Mouse (Mus musculus) lung, postnatal 4 days (tissue): ENCODE measurements around the gene Manbal.
"Not testable (repeated sequence)": the region's sequence is repeated elsewhere in the genome, so short reads cannot be mapped to it uniquely, and the experiment has no call there.

Experiments used
- DNase-seq, 2 experiments: peaks; one replicate each; pipeline ENCODE4 v3.0.0; 2021

Manbal gene

DNA sequence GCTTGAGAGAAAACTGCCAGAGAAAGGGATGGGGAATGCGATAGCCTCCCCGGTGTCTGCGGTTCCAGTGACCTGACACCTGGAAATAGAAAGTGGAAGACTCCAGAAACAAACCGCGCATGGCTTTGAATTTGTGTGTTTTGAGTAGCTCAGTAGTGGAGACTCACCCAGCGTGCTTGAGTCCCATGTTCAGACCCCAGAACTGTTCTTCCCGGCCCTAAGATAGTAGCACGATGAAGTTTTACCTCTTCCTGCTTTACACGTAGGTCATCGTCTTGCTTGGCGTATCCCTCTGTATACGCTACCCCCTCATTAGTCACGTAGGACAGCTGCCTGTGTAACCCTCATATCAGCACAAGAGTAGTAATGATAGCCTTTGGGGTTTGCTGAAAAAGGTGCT, 597 bp downstream of the Manbal start:
- no peak for DNase-seq

DNA sequence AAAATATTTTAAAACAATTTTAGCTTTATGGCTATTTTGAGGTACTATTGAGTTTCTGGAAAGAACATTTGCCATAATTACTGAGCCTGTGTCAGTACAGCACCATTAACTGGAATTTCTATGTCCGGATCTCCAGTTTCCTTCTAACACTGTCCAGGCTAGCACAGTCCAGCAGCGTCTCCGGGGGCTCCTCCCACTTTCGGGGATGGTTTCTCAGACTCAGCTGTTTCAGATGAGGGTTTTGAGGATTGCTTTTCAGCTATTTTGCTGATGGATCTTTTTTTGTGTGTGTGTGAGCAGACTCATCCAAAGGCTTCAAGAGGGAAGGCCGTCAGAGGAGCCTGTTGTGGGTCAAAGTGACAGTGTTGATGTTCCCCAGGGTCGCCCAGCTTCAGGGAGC, 4.3 kb downstream of the Manbal start:
- no peak for DNase-seq

DNA sequence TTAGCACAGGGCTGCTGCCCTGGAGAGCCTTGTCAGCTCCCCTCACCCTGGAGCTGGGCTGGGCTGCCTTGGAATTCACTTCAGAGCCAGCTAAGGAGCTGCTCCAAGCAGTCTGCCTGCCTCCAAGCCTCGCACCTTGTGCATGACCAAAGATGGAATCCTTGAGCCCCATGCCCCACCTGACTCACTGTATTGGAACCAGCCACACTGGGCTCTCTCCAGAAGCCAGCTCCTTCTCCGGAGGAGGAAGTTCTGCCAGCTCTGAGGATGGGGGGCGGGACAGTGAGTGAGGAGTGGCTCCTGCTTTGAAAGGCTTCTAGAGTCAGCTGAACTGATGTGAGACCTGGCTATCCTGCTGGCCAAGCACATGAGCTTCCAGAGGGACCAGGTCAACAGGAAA, 6.3 kb downstream of the Manbal start:
- peak; percentile 53 to 80 for DNase-seq

DNA sequence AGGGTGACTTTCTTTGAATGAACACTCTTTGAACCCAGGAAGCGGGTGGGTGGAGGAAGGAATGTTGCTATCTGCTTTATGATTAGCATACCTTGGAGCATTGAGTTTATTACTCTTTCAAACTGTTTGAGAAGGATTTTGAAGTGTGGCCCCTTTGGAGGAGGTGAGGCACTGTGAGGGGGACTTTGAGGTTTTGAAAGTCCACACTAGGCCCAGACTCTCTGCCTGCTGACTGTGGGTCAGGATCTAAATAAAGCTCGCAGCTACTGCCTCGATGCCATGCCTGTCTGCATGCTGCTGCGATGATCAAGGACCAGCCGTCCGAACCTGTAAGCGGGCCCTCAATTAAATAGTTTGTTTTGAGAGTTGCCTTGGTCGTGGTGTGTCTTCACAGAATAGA, 7.7 kb downstream of the Manbal start:
- no peak for DNase-seq

DNA sequence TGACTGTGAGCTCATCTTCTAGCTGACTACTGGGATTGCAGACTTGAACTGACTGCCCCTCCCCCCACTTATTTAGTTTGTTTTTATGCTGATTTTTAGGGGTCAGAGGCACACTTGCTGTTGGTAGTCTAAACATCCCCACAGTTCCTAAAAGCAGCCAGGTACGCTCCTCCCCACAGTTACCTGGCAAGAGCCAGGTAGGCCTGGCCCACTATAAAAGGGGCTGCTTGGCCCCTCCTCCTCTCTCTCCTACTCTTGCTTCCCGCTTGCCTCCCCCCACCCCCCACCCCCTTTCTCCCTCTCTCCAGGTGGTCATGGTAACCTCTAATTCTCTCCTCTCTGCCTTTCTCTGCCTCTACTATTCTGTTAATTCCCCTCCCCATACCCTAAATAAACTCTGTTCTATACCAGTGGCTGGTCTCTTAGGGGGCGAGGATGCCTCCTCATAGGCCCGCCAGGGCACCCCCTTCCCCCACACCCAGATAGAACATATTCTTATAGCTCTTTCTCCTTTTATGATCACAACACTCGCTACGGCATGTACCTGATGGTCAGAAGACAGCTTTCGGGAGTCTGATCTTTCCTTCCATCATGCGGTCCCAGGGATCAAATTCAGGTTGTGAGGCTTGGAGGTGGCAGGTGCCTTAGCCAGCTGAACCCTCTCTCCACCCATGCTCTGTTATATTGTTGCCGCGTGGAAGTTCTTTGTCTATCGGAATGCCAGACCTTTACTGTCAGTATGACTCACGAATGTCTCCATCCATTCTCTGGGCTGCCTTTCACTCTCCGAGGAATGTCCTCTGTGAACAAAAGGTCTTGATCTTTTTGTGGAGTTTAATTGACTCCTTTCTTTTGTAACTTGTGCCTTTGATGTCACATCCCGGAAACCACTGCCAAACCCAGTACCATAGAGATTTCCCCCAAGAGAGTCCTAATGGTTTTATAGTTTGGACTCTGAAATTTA, 8.7 kb downstream of the Manbal start:
- no peak for DNase-seq

DNA sequence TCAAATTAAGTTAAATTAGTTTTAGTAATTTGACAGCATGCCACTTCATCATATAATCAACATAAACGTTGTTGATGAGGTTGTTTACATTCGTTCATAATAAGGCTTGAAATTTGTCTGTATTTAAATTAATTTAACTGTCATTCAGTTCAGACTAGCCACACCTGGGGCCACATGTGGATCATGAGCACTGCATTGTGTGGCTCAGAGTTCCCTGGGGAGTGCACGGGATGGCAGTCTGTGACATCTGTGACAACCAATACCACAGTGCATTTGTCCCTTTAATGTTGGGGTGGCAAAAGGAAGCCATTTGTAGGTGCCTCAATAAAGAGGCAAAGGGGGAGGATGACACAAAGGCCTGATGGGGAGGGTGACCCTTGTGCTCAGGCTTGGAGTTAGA, 9.6 kb downstream of the Manbal start:
- no peak for DNase-seq

DNA sequence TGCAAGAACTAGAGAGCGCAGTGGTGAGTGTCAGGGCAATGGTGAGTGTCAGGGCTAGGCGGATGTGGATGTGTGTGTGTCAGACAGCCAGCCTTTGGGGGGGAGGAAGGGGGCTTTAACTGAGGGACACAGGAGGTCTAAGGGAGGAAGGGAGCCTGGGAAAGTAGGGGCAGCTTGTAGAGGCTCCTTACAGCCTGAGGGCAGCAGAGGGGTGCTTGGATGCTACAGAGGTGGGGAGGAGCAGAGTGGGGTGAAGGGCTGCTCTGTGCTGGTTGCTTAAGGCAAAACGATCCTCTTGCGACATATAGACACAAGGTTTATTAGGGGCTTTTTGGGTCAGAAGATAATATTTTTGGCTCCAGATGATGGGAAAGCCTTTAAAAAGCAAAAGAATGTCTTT, 17.4 kb downstream of the Manbal start:
- DNase-seq: no peak

DNA sequence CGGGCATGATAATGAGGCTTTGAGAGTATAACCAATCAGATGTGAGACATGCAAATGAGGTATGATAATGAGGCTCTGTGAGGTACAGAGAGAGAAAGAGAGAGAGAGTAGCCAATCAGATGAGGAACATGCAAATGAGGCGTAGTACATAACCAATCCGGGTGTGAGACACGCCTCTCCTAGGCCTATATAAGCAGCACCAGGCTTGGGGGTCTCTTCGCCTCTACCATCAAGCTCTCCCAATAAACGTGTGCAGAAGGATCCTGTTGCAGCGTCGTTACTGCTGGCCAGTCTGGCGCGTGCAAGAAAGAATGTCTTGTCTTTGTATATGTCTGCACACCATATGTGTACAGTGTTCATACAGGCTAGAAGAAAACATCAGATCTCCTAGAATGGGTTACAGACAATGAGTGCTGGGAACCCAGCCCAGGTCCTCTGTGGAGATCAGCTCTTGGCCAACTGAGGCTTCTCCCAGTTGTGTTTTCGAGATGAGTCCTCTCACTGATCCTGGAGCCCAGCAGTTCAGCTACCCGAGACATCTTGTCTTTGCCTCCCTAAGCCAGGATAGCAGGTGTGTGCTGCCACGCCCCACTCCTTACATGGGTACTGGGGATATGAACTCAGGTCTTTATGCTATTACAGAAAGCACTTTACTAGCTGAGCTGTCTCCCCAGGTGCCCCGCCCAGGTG, 21.7 kb downstream of the Manbal start:
- not testable (repeated sequence) for DNase-seq

DNA sequence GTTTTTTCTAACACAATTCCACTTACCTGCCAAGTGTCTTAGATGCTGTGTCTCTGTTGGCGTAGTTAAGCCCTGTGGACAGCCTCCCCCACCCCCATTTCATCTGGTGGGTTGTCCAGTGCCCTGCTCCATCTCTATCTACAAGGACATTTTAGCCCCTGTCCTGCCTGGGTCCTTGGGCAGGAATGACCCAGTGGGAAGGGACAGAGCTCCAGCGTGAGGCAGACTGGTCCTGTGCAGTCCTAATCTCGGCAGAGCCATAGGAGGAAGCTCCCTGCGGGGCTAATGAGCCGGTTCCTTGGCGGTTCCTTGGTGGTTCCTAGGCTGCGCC, 22.2 kb downstream of the Manbal start:
- DNase-seq: no peak

DNA sequence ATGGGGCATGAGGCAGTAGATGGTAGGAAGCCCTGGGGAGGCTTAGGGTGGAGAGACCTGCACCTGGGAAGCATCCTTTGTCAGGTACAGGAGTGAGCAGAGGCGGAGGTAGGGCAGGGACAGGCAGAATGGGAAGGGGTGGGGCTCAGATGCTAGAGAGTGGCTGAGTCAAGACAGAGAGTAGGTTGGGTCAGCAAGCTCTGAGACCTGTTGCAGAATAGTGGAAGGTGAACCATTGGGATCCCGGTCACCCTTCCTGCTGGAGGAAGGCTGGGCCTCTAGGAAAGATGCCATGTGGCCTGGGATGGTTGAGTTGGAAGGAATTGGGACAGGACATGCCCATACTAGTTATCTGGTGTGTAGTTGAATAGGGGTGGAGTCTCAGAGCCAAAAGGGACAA, 24.9 kb downstream of the Manbal start:
- DNase-seq: no peak

DNA sequence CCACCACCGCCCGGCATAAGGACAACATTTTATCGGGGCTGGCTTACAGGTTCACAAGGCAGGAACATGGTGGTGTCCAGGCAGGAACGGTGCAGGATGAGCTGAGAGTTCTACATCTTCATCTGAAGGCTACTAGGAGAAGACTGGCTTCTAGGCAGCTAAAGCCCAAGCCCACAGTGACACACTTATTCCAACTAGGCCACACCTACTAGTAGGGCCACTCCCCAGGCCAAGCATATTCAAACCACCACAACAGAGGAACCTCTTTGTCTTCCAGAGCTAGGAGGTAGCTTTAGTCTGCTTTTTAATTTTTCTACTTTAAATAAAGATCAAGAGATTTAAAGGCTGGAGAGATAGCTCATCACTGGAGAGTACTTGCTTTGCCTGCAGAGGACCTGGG, 26.2 kb downstream of the Manbal start:
- no peak for DNase-seq

DNA sequence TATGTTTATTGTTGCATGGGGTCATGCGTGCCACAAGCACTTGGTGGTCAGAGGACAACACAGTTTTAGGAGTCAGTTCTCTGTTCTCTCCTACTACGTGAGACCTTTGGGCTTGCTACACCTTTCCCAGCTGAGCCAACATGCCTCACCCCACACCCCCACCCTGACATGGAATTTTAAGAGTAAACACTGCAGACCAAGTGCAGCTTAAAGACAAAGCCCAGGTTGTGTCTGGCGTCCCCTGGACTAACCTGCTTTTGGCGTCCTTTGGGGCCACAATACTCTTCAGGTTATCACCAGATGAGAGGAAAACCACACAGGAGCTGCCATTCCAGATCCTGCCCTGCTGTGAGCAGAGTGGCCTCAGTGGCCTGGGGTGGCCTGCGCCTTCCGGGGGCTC, 27.5 kb downstream of the Manbal start:
- peak; percentile 59 to 76 for DNase-seq

DNA sequence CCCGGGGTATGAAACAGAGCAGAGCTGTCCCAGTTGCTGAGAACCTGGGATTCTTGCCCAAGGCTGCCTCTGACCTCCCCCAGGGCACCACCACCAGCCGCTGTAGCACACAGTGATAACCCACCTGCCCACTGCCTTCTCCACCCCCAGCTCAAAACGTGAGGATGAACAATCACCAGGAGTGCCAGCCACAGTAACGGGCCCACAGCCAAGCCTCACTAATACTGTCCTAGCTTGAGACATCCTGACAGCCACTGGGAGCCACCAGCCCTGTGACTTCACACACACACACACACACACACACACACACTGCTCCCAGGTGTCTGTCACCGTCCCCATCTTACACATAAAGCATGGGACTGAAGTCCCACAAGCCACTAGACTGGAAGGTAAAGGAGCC, 28.0 kb downstream of the Manbal start:
- DNase-seq: no peak

DNA sequence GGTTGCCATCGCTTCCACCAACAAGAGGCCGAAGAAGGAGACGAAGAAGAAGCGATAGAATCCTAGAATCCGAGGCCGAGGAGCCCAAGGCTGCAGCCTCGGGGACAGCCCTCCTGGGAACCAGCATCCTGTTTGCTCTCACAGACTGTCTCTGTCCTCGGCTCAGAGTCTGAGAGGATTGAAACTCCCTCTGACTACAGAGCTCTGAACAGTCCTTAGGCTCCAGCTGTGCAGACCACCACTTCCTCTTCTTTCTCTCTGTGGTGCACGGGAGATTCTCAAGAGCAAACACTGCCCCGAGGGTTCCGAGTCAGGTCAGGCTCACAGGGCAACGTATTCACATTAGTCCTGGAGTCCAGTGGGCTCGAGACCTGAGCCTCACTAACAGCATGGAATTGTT, 28.6 kb downstream of the Manbal start:
- DNase-seq: no peak

DNA sequence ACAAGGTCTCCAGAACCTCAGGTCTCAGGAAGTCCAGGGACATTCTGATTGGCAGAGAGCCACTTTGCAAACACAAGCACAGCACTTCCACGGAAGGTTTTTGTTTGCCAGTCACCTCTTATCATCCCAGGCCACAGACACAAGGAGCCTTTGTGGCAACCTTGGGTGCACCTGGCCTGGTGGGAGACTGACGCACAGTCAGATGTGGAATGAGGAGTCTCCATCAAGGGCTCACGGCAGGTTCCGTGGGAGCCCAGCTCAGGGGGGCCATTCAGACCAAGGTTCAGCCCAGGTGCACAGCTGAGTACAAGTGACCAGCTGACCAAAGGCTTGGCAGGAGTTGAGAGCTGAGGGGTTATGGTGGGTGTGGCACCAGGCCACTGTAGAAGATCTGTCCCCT, 30.0 kb downstream of the Manbal start:
- peak; percentile 25 to 49 for DNase-seq

DNA sequence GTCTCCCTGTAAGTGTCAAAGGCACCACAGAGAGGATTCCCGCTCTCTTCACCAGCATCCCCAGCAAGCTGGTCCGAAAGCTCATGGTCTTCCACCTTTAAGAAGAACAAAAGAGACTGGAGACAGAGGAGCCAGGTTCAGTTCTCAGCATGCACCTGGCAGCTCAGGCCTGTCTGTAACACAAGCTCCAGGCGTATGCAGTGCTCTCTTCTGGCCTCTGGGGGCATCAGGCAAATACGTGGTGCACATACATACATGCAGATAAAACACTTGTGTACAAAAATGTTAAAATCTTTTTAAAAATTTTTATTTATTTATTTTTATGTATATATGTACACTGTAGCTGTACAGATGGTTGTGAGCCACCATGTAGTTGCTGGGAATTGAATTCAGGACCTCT, 31.1 kb downstream of the Manbal start:
- DNase-seq: no peak

DNA sequence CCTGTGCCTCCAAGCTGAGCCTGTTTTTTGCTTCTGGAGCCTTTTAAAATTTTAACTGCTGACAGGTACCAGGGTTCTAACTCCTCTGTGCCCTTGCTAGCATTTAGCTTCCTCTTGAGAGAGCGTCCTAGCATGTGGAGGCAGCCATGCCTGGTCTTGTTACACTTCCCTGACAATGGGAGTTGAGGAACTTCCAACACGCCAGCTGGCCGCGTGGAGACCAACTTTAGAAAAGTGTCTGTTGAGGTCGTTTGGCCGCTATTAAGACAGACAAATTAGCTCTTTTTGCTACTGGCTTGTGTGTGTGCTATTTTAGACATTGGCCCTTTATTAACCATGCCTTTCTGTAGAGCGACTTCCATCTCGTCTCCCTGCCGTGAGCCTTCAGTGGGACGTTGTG, 32.4 kb downstream of the Manbal start:
- DNase-seq: peak; percentile 33 to 77

DNA sequence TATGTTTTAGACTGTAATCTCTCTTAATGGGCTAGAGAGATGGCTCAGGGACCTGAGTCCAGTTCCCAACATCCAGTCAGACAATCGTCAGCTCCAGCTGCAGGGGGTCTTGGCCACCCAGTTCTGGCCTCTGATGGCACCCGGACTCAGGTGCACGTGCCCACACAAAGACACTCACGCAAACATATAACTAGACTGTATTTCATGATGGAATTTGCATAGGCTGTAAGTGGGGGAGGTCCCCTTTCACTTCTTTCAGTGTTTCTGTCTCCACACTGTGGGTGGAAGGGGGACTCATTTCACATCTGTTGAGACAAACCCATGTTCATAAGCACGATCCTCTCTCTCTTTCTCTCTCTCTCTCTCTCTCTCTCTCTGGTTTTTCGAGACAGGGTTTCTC, 33.1 kb downstream of the Manbal start:
- DNase-seq: no peak

DNA sequence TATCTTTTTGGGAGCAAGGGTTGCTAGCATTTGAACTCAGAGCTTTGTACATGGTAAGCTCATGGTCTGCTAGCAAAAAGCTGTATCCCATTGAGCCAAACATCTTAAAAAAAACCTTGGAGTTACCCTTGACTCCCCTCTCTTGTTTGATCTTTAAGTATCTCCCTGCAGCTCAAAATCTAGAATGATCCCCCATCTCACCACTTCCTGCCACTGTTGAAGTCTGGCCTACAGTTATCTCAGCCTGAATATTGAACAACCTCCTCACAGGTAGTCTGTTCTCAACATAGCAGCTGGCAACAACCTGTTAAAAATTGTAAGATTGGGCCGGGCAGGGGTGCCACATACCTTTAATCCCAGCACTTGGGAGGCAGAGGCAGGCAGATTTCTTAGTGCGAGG, 33.9 kb downstream of the Manbal start:
- no peak for DNase-seq

DNA sequence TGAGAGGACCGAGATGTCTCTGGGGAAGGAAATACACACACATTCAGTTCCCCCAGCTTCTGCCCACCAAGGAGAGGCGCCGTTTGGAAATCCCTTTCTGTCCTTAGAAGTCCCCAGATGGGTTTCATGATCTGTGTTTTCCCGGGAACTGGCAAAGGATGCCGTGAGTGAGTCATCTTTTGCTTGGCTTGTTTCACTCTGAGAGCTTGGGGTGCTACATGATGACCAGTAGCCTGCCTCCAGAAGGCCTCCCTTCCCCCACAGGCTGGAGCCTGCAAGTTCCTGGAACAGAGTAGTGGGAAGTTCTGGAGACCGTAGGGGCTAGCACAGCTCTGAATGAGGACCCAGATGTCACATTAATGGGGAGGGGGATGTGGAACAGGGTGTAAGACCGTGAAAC, 40.2 kb downstream of the Manbal start:
- peak; percentile 72 to 88 for DNase-seq

DNA sequence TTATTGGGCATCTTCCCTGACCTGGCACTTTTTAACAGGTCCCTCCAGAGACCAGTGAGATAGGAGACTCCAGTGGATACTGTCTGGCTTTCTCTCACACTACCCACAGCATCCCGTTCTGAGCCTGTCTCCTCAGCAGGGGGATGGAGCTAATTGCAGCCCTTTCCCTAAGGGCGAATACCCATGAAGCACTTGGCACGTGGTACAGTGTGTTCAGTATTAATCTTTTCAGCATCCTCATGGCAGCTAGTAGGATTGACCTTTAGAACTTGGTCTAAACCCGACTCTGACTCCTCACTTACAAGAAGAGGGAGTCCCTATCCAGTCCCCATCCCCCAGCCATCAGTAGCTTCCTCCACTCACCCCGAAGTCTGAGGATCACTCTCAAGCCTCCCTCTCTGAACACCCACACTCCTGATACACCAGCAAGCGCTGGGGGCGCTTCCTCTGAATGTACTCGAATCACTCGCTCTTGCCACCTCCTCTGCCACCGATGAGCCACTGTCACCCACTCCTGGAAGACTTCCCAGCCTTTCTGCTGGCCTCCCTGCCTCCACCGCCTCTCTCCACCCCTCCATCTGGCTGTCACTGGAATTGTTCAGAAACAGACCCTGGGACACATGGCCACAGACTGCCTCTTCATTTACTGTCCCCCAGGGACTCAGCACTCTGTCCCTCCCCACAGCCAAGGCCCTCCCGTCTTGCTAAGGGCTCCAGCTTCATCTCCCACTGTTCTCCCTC, 42.6 kb downstream of the Manbal start:
- peak in 1 of 2 experiments; percentile 54 for DNase-seq

DNA sequence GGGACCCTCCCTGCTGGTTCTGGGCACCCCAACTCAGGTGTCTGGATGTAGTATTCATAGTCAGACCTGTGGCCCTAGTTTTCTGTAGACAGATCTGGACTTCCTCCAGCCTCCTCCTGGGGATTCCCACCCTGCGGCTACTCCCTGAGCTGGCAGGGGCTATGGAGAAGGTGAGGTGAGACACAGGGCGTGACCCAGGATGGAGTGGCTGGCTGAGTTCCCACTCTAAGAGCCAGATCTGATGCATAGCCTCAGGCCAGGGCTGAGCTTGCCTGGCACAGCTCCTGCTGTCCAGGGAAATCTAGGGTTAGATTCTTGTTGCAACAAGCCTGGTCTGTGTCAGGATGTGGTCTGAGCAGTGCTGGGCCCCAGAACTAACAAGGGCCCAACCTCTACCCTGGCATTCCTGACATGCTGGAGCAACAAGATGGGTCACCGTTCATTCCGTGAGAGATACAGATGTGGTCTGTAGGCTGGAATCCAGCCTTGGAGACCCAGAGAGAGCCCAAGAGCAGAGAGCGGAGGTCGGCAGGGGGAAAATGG, 43.8 kb downstream of the Manbal start:
- peak in 1 of 2 experiments; percentile 66 for DNase-seq

DNA sequence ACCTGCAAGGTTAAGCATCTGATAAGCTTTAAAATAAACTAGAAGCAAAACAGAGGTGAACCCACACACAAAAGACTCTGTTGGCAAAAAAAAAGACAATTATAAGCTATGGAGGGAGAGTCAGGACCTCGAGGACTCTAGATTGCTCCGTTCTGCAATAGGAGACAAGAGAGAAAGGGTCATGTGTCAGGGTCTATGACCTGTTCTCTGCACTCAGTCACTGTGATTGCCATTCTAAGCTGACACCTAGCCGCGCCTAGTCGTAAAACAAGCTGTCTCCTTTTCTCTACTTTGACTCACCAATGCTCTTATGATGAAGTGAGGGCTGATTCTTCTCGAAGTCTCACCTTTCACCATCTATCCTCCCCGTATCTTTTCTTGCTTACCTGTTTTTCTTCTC, 45.1 kb downstream of the Manbal start:
- no peak for DNase-seq
